Mouse (Mus musculus): ENCODE data around the gene Plcb1. TPM values are rescaled to one million over a fixed set of nuclear protein-coding genes. Genes with fewer than 3 reads are reported as not detected.
A peak's percentile ranks its signal among the peaks of the same experiment; 100 is the strongest.

Plcb1 gene
- polyA plus RNA-seq, 1 experiment from 2014 or later = 16.2 TPM

GRCm38 (mm10) chr2:134816383-134816782 lies 30.5 kb downstream of the Plcb1 start:
- H3K4me3 ChIP-seq = 0 out of 2 replicates have a peak overlapping the region, but pooled peaks have one; percentile 12
- 45% methylated on average over 11 of the region's 11 CpGs for WGBS
- ATAC-seq (ENCODE audit: borderline replicate concordance, extremely low read depth, low FRiP score, low TSS enrichment) = peak; percentile 86
- H3K27ac ChIP-seq = peak overlapping the region; percentile 48; the same call in 1 of the 2 replicates
- peak overlapping the region; percentile 44 for H3K4me2 ChIP-seq
- H3K27me3 ChIP-seq = no peaks in the 10 kb centered on the region
- no peaks in the 10 kb centered on the region for H3K9me3 ChIP-seq
- H3K36me3 ChIP-seq = no peaks in the 10 kb centered on the region
- peaks cover 23% of the 10 kb centered on the region for H3K4me1 ChIP-seq
- H3K9ac ChIP-seq = no peak overlapping the region

DNA sequence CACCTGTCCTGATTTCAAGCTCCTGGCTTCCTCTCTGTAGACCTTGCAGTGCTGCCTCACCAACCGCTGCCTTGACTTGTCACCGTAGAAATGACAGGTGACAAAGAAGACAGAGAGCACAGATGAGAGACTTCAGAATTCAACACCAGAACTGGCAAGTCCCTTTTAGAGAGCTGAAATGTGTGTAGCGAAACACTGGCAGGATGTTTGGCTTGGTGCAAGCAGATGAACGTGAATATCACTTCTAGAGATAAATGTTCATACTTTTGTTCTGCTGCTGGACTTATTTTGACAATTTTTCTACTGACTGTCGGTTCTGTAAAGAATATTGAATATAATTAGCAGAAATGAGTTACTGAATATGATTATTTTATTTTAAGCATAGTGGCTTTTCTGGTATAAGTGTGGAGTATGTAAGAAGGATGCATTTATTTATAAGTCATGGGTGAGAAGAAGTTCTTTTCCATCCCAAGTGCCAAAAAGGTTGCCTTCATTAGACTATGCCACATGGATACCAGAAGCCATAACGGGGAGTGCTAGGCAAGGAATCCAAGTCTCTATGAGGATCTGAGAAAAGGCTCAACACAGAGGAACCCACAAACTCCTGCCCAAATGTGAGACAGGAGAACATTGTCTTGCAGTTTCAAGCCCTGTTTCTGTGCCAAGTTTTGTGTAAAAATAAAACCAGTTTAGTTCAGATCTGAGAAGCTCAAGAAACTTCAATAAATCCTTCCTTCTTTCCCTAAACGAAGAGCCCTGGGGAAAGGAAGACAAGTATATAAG lies 31.4 kb downstream of the Plcb1 start:
- Histone ChIP-seq H3K9ac (no peak overlapping the region), H3K27ac (peak overlapping the region; percentile 48; the same call in 1 of the 2 replicates), H3K4me2 (no peak overlapping the region), H3K4me3 (no peak overlapping the region), H3K36me3 (no peaks in the 10 kb centered on the region), H3K9me3 (no peaks in the 10 kb centered on the region), H3K27me3 (no peaks in the 10 kb centered on the region), H3K4me1 (peaks cover 27% of the 10 kb centered on the region)
- no peak for ATAC-seq (ENCODE audit: borderline replicate concordance, extremely low read depth, low FRiP score, low TSS enrichment)
- 63% methylated on average over 7 of the region's 7 CpGs for WGBS

DNA sequence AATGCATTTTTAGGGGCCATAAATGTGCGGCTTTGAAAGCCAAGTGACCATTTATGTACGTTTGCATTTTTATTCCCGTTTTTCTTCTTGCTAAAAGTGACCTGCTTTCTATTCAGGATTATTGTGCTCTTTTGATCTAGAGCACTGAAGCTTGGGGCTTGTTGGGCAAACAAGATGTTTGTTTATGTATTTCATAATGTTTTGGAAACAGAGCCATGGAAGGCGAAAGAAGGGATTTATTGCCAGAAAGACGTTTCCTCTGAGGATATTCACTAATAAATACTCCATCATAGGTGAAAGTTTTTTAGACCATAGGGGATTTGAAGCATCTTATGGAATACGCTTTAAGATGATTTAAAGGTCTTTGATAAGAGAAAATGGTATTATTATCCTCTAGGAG lies 35.3 kb downstream of the Plcb1 start:
- no peaks in the 10 kb centered on the region for H3K27me3 ChIP-seq
- peak overlapping the region; percentile 2; the same call in 1 of the 2 replicates for H3K27ac ChIP-seq
- H3K4me3 ChIP-seq = no peak overlapping the region
- no peak overlapping the region for H3K9ac ChIP-seq
- WGBS = 55% methylated on average over 6 of the region's 6 CpGs
- no peaks in the 10 kb centered on the region for H3K9me3 ChIP-seq
- H3K36me3 ChIP-seq = no peaks in the 10 kb centered on the region
- no peak overlapping the region for H3K4me2 ChIP-seq
- H3K4me1 ChIP-seq = peaks cover 36% of the 10 kb centered on the region
- ATAC-seq (ENCODE audit: borderline replicate concordance, extremely low read depth, low FRiP score, low TSS enrichment) = no peak

GRCm38 (mm10) chr2:134825645-134826044 lies 39.8 kb downstream of the Plcb1 start:
- Histone ChIP-seq H3K27me3 (no peaks in the 10 kb centered on the region), H3K4me2 (peak overlapping the region; percentile 26; the same call in 1 of the 2 replicates), H3K4me1 (peaks cover 24% of the 10 kb centered on the region), H3K9ac (no peak overlapping the region), H3K9me3 (no peaks in the 10 kb centered on the region), H3K36me3 (no peaks in the 10 kb centered on the region), H3K27ac (peak overlapping the region; percentile 20), H3K4me3 (no peak overlapping the region)
- ATAC-seq (ENCODE audit: borderline replicate concordance, extremely low read depth, low FRiP score, low TSS enrichment) = peak; percentile 25; the same call in 1 of the 2 replicates
- WGBS = 27% methylated on average over 7 of the region's 7 CpGs

GRCm38 (mm10) chr2:134826111-134827005 lies 40.5 kb downstream of the Plcb1 start:
- peak overlapping the region; percentile 60 for H3K27ac ChIP-seq
- H3K9ac ChIP-seq = no peak overlapping the region
- H3K27me3 ChIP-seq = no peaks in the 10 kb centered on the region
- WGBS = 26% methylated on average over 8 of the region's 8 CpGs
- no peak overlapping the region for H3K4me3 ChIP-seq
- H3K4me1 ChIP-seq = peaks cover 22% of the 10 kb centered on the region
- no peaks in the 10 kb centered on the region for H3K36me3 ChIP-seq
- H3K9me3 ChIP-seq = no peaks in the 10 kb centered on the region
- peak overlapping the region; percentile 26; the same call in 1 of the 2 replicates for H3K4me2 ChIP-seq
- ATAC-seq (ENCODE audit: borderline replicate concordance, extremely low read depth, low FRiP score, low TSS enrichment) = peak; percentile 75; the same call in 1 of the 2 replicates

DNA sequence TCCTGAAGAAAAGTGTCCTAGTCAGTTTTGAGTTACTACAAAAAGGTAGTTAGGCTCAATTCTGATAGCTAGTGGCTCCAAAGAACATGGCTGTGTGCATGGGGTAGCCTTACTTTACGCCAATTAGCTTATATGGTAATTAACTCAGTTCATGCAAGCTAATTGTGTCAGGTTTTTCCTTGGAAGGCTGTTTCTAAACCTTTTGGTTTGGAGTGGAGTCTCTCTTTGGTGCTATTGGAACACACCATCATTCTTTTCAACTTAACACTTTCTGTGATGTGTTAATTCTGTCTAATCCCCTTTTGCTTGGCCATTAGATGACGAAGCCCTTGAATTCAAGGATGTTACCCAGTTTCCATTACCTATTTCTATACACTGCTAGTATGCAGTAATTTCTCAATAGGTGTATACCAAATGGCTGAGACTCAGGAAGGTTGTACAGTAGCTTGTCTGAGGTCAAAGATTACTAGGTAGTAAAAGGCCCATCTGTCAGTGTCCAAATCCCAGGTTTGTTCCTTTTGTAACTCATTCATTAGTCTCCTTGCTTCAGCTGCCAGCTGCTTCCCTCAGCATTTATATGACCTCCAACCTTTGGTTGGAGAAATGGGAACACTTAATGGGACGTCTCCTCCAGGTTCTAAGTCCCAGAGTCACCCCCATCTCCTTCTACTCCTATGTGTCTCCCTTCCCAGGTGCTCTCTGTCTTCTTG lies 42.1 kb downstream of the Plcb1 start:
- Histone ChIP-seq H3K4me3 (no peak overlapping the region), H3K9me3 (no peaks in the 10 kb centered on the region), H3K36me3 (no peaks in the 10 kb centered on the region), H3K9ac (no peak overlapping the region), H3K27me3 (no peaks in the 10 kb centered on the region), H3K4me2 (no peak overlapping the region), H3K4me1 (peaks cover 17% of the 10 kb centered on the region), H3K27ac (no peak overlapping the region)
- 82% methylated on average over 3 of the region's 3 CpGs for WGBS
- ATAC-seq (ENCODE audit: borderline replicate concordance, extremely low read depth, low FRiP score, low TSS enrichment) = no peak

DNA sequence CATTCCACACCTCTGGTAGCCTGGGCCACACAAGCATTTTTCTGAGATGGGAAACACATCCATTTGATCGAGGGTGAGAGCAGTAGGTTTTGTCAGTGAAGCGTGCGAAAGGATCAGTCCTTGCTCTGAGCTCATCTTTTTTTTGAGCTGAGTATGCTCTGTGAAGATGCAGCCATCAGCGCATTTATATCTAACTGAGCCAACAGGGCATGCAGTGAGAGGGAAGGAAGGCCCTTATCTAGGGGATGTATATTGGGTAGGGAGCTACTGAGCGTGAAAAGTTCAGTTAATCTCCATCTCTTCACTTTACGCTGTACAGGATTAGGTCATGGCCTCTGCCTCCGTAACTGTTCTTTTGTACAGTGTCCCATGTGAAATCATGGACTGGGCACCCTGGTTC lies 46.0 kb downstream of the Plcb1 start:
- Histone ChIP-seq H3K4me1 (peaks cover under 1% of the 10 kb centered on the region; the same call in 1 of the 2 replicates), H3K4me3 (no peak overlapping the region), H3K9ac (no peak overlapping the region), H3K36me3 (no peaks in the 10 kb centered on the region), H3K4me2 (no peak overlapping the region), H3K9me3 (no peaks in the 10 kb centered on the region), H3K27me3 (no peaks in the 10 kb centered on the region), H3K27ac (no peak overlapping the region)
- 86% methylated on average over 7 of the region's 7 CpGs for WGBS
- no peak for ATAC-seq (ENCODE audit: borderline replicate concordance, extremely low read depth, low FRiP score, low TSS enrichment)

- Histone ChIP-seq H3K4me1 (no peaks in the 10 kb centered on the region), H3K4me2 (no peak overlapping the region), H3K27me3 (no peaks in the 10 kb centered on the region), H3K4me3 (no peak overlapping the region), H3K27ac (no peak overlapping the region), H3K36me3 (no peaks in the 10 kb centered on the region), H3K9me3 (no peaks in the 10 kb centered on the region), H3K9ac (no peak overlapping the region)
- WGBS = 92% methylated on average over 1 of the region's 1 CpGs
- ATAC-seq (ENCODE audit: borderline replicate concordance, extremely low read depth, low FRiP score, low TSS enrichment) = no peak
These were observed 50.2 kb downstream of the Plcb1 start for GRCm38 (mm10) chr2:134836097-134836496.

DNA sequence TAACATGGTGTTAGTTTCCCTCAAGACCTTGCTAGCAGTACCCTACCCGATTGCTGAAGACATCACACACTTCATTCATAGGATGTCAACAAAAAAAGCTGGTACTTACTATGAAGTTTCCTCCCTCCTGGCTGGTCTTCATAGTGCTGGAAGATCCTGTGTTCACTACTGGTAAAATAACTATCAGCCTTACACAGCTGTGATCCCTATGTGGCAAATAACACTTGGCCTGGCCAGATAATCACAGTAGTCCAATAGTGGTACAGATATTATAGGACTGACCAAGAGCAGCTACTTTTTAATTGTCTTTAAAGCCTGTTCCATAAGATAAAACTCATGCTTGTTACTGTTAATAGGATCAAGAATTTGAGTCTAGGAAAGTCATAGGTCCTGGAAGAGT lies 52.3 kb downstream of the Plcb1 start:
- no peaks in the 10 kb centered on the region for H3K4me1 ChIP-seq
- H3K4me2 ChIP-seq = no peak overlapping the region
- H3K27me3 ChIP-seq = no peaks in the 10 kb centered on the region
- no peaks in the 10 kb centered on the region for H3K36me3 ChIP-seq
- no peak overlapping the region for H3K9ac ChIP-seq
- no peak overlapping the region for H3K27ac ChIP-seq
- WGBS = 67% methylated on average over 1 of the region's 1 CpGs
- no peak for ATAC-seq (ENCODE audit: borderline replicate concordance, extremely low read depth, low FRiP score, low TSS enrichment)
- H3K9me3 ChIP-seq = no peaks in the 10 kb centered on the region
- no peak overlapping the region for H3K4me3 ChIP-seq

GRCm38 (mm10) chr2:134838888-134839287 lies 53.0 kb downstream of the Plcb1 start:
- Histone ChIP-seq H3K9ac (no peak overlapping the region), H3K4me2 (no peak overlapping the region), H3K36me3 (no peaks in the 10 kb centered on the region), H3K4me3 (no peak overlapping the region), H3K9me3 (no peaks in the 10 kb centered on the region), H3K27me3 (no peaks in the 10 kb centered on the region), H3K4me1 (no peaks in the 10 kb centered on the region), H3K27ac (no peak overlapping the region)
- ATAC-seq (ENCODE audit: borderline replicate concordance, extremely low read depth, low FRiP score, low TSS enrichment) = no peak
- WGBS = 82% methylated on average over 1 of the region's 1 CpGs

- Histone ChIP-seq H3K4me1 (no peaks in the 10 kb centered on the region), H3K4me3 (no peak overlapping the region), H3K36me3 (no peaks in the 10 kb centered on the region), H3K9me3 (no peaks in the 10 kb centered on the region), H3K9ac (no peak overlapping the region), H3K4me2 (no peak overlapping the region), H3K27me3 (no peaks in the 10 kb centered on the region), H3K27ac (no peak overlapping the region)
- ATAC-seq (ENCODE audit: borderline replicate concordance, extremely low read depth, low FRiP score, low TSS enrichment) = no peak
- 74% methylated on average over 4 of the region's 4 CpGs for WGBS
These were observed 57.0 kb downstream of the Plcb1 start for GRCm38 (mm10) chr2:134842883-134843282.

All from lung, embryonic 15.5 days (tissue).